Mouse (Mus musculus): ENCODE measurements around the gene Coq8a.

Gene Coq8a

DNA sequence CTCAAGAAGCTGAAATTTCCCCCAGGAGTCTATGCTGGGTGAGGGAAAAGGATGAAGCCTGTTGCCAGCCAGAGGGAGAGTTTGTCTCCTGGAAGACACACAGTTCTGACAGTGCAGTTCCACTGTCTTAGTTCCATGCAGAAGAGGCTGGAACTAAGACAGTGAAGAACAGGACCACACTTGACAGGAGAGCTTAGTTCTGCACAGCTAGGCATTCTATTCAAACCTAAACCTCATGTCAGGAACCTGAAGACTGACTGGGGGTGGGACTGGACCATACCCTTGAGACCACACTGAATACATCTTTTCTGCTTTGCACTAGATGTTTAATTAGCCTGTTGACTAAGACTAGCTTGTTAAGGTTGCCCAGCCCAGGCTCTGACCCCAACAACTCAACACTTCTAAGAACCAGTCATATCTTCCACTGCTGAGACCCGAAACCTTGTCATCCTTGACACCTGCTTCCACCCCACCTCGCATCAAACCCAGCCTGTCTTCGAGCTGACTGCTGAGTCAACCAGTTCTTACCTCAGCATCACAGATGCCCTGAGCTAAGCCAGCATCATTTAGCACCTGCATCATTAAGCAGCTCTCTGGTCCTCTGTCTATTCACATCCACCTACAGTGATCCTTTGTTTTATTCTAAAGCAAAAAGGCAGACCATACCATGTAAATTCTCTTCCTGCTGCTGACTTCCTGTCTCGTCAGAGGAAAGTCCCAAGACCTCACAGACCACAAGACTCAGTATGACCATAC is at the start of gene Coq8a:
TSS of gene Coq8a (minus strand) at position 644 of the 756 bp plus-strand sequence.
- no peak for DNase-seq

DNA sequence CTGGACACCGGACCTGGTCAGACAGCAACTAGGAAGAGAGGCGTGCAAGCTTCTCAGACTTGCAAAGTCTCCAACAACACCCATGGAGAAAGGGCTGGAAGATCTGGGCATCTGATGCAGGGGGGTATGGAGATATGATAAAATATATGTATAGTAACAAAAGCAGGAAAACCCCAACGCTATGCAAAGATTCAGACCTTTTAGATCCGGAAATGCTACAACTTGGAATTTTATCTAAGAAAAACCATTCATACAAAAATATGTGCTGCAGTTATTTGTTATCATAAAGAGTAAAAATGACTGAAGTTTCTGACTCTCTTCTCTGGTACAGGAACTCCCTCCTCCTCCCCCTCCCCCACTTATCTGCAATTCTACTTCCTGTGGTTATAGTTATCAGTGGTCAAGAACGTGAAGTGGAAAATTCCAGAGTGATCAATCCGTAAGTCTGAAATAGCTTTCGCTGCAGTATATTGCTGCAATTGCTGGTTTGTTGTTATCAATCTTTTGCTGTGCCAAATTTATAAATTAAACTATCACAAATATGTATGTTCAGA is 49.3 kb upstream of the Coq8a start:
- DNase-seq = no peak

DNA sequence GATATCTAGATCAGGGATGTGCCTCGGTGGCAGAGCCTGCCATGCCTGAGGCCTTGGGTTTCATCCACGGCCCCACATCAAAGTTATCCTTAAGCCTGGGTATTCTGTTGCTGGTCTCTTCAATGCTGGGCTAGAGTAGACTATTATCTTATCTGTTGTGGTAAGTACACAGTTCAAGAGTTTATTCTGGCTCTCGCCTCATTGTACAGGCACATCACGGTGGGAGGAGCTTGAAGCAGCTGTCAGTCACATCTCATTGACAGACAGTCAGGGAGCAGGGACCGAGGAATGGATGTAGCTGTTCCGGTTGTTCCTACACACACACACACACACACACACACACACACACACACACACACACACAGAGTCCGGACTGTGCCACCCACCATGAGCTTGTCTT is 48.5 kb upstream of the Coq8a start:
- no peak for DNase-seq

DNA sequence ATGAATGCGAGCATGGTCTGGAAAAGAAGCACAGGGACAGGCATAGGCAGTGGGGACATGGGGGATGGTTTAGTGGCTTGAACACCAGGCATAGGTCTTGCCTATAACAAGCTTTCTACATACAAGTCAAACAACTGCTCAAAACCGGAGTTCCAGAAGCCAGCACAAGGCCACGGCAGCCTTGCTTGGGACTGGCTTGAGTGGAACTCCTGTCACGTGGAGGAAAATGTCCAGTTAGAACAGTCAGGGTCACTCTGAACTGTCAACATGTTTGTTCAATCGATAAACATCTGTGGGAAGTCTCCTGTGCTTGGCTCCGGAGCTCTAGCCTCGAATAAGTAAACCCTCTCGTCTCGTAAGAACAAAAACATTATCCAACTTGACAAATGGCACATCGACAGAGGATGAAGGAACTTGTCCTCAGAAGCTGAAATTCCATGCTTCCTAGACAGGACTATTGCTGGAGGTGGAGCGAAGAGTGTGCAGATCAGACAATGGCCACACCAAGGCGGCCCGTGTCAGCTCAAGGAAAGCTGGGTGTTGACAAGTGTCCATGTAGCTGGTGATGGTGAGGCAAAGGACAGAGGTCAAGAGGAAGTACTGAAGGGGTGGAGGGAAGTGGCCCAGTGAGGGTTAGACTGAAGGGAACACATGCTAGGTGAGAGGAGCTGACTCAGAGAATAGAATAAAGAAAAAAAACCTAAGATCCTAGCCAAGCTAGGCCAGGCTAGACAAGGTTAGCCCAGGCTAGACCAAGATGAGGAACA is 46.5 kb upstream of the Coq8a start:
- DNase-seq = no peak

DNA sequence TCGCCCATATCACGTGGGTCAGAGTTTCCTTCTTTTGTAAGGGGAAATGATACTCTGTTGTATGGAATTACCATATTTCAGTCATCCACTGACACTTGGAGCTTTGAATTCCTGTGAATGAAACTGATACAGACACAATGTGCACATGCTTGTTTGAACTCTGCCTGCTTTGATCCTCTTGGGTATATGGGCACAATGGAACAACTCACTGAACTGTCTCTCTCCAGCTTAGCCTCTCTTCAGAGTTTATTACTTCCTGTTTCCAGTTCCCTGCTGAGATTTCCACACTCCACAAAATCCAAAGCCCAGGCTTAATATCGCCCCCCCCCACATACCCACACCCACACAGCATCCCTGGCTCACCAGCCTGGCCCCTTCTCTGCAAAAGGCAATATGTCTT is 32.3 kb upstream of the Coq8a start:
- no peak for DNase-seq

DNA sequence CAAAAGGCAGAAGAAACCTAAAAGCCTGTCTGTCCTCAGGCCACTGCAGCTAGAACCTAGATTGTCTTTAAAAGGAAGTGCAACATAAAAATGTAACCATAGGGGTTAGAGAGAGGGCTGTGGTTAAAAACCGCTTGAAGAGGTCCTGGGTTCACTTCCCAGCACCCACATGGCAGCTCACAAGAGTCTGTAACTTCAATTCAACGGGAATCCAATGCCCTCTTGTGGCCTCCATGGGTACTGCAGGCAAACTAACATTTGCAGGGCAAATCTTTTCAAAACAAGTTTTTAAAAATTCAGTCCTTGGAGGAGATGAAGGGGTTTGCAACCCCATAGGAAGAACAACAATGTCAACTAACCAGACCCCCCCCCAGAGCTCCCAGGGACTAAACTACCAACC is 31.2 kb upstream of the Coq8a start:
- DNase-seq = no peak

DNA sequence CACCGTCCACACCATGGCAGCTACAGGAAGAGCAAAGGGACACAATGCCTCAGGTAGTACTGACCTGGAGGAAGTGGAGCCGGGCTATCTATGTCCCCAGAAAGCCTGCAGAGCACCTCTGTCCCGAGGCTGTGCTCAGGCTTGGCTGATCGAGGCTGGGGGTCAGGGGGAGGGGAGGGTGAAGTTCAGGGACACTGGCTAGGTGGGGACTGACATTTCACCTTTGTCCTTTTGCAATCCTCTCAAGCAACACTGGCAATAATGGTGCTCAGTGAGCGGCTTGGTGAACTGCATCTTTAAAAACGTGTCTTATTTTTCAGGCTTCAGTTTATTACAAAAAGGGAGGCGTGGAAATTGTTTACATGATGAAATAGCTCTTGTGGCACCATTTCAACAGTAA is 30.5 kb upstream of the Coq8a start:
- DNase-seq = no peak

DNA sequence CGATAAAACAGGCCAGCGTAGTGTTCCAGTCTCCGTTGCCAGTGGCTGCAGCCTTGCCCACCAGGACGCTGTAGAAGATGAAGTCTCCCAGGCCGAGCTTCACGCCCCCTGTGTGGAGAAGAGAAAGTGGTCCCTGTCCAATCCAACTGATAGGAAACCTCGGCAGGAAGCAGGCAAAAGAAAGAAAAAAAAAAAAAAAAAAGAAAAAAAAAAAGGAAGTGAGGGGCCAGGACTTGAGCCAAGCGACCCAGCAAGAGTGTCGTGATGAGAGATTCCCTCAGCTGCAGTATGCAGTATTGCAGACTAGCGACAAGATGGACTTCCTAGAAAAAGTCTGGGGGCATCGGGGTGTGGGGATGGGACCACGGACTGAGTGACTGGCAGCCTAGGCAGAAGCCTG is 29.5 kb upstream of the Coq8a start:
- no peak for DNase-seq

DNA sequence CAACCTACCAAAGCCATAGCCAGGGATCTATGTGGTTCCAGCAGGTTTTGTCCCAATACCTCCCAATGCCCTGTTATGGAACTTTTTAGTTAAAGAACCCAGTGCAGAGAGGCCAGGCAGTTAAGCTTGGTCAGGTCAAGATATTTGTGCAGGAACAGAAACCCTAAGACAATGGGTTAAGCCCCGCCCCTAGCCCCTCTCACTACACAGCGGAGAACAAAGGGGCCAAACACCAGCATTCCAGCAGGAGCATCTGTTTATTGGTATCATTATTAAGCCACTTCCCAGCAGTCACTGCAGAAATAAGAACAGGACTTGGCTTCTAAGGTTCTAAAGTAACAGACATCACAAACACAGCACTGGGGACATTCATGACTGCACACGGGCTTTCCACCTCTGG is 27.4 kb upstream of the Coq8a start:
- DNase-seq = no peak

DNA sequence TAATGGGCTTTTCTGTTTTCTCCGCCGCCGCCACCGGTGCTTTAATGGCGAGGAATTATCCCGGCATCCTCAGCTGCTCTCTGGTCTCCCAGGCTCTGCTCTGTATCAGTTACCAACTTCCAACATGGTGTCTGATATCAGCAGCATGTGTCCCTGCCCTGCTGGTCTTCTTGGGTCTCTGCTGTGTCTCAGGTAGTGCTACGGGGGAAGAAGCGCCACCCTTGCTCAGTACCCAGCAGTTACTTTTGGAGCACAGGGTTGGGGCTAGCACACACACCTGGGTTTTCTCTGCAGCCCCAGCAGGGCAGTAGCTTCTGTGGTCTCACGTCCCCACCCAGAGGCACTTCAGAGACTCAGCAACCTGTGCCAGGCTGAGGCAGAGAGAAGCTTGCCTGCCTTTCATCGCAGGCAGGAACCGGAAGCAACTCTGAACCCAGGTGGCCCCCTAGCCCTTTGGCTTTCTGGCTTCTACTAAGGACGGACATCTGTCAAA is 26.9 kb upstream of the Coq8a start:
- DNase-seq = no peak

DNA sequence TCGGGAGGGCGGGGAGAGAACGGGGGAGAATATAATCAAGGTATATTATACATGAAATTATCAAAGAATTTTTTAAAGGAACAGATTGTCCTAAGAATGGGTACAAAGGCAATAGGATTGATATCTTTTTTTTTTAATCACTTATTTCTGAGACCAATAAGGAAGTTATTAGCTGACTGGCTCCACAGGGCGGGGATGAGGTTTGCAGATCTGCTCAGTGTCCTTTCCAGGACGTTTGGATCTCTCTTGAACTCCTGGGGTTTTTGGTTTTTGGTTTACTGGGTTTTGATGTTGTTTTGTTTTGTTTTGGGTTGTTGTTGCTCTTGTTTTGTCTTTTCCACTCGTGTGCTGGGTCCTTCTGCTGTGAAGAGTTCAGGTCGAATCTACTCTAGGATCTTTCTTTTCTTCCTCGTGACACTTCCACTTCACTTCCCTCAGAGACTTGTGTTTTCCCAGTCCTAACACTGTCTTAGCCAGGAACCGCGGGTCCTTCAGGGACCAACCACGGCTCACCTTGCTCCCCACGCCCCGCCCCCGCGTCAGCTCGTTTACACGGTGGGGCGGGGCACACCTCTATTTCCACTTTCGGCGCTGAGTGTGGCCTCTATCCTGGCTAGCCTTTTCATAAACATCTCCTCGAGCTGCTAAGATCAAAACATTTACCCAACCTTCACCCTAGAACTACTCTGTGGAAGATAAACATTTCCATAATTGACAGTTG is 26.3 kb upstream of the Coq8a start:
- DNase-seq = no peak

DNA sequence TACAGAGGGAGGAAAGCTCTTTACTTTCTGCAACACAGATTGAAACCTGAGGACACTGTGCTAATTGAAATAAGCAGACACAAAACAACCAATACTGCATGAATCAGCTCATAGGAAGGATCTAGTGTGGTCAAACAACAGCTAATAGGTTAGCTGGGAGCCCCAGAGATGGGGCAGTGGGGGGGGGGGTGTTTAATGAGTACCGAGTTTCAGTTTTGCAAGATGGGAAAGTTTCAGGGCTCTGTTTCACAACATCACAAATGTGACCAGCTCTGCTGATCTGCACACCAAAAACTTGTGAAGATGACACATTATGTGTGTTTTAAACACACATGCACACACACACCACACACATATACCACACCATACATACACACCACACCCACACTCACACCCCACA is 22.6 kb upstream of the Coq8a start:
- no peak for DNase-seq

DNA sequence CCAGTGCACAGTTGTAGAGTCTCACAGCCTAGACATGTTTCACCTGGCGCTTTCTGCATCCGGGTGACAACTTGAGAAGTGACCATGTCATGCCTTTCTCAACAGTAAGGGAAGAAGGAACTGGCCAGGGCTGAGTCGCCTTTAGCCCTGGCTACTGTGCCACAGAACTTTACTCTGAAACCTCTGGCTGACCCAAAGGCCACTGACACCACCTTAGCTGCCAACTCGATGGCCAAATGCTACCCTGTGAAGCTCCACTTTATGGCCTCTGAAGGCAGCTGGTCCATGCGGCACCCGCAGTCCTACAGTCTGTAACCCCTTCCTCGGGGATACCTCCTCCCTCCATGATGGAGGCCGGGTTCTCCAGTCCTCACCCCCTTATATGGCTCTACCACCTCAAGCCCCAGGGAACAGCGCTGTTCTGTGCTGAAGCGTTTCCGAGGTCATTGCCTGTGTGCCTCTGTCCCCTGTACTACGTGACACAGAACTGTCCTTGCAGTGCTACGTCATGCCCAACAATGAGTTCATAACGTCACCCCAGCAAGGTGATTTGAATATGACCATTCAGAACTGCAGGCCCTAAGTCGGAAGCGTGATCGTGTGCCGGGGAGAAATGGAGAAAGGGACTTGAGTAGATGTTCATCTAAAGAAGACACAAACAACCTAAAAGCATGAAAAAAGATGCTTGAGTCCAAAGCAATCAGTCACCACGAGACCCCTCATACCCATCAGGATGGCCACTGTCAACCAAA is 21.6 kb upstream of the Coq8a start:
- DNase-seq = no peak

DNA sequence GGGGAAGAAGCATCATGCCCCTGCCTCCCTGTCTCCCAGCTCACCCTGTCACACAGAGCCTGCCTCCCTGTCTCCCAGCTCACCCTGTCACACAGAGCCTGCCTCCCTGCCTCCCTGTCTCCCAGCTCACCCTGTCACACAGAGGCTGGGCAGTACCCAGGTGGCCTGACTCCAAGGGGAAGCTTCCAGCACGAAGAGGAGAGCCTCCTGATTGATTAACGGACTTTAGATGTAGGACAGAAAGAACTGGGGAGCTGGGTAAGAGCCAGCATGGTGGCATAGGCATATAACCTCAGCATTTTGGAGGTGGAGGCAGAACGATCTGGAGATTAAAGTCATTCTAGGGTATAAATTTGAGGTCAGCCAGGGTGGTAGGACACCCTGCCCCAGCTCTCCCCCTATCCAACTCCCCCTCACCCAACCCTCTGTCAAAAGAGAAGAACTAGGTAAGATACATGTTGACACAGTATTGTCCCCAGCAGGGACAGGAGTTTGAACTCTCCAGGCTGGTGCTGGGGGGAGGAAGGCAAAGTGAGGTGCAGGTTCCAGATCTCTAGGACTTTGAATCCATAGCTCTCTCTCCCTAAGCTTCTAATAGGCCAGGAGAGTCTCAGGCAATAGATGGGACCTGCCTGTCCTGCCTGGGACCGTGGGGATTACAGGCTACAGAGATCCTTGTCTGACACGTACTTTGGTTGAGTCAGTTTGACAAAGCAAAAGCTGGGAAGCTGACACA is 17.3 kb upstream of the Coq8a start:
- DNase-seq = no peak

DNA sequence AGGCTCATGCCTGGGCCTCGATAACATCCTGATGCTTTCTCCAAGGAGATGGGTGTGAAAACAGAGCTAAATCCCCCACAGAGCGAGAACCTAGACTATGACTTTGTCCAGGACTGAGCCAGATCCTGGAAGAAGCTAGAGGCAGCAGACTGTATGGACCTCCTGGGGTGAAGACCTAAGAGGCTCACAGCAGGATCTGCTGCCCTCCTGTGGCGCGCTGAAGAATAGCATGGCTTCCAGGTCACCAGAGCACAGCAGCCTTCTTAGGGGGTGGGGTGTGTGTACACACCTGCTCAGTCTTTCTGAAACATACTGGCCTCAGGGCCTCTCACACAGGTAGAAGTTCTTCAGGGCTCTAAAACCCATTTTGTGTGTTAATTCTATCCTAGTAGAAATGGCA is 15.6 kb upstream of the Coq8a start:
- DNase-seq = peak; percentile 50

DNA sequence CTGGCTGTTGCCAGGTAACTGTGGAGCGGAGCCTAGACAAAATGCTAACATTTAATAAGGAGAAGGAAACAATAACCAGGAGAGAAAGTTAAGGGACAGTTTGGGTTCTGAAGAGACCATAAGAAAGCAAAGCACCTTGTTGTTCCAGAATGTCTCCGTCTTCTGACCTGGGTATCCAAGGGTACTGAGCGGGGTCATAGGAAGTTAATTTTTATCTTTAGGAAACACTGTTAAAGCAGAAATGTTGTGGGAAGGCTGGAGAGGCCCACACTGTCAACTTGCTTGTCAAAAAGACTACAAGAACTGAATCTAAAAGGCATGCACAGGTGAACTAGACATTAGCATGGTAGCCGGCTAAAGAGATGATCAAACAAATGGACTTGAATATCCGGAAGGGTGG is 13.5 kb upstream of the Coq8a start:
- DNase-seq = no peak

DNA sequence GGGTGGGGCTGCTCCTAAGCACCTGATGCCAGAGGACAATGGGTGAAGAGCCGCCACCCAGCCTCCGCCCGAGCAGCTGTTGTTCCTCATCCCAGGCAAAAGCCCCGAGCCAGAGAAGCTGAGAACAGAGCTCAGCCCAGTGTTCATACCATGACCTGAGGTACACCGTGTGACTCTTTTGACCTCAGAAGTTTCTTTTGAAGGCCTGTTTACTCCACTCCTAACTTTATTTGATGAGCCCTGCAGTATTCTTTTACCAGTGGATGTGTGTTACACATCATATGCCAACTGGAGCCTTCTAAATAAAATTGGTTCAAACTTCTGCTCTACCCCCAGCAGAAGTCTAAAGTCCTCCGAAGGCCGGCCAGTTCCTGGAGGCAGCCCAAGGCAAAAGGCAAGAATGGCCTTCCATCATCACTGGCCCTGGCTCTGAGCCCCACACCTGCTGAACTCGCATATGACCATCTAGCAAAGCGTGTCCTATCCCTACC is 11.4 kb upstream of the Coq8a start:
- DNase-seq = no peak

DNA sequence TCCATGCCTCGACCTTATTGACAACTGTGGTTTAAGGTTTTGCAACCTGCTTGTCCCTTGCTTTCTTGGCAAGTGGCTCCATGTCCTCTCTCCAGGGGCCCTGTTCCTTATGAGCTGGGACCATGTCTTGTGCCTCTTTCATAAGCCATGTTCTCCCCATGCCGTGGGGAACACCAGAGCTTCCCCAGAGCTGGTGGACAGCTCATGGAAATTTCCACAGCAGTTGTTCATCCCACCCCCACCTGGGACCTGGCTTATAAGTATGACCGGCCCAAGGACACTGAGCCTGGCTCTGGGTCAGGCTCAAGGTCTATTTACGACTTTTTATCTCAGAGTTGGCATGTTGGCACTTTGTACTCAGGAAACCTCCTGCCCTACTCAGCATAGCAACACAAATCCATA is 10.6 kb upstream of the Coq8a start:
- DNase-seq = no peak

DNA sequence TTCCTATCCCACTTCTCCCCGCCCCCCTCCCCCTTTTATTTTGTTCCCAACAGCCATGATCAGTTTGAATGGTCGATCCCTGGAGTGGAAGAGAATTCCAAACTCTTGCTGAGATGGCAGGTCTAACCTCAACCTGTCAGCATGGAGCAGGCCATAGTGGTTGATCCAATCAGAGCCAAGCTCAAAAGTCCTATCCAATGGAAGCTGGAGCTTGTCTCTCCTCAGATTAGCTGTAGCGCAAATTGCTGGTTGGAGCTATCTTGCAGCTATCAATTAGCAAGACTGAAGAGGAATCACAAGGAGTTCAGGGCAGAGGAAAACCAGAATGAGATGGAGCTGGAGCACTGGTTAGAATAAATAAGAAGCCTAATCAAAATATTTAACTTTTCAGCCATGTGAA is 9.0 kb upstream of the Coq8a start:
- DNase-seq = no peak

DNA sequence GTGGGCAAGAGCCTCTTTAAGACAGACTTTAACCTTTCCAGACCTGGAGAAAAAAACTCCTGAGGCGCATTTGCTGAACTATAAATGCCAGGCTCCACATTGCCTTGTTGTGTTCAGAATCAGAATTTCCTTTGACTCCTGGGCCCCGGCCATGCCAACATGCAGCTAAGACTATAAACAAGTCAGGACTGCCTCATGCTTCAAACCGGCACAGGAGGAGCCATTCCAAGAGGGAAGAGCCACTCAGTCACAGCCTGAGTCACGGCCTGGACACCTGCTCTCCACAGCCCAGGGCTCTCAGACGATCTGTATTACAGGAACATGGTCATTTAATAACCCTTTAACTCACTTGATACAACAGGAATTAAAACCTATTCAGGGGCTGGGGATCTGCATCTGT is 1.3 kb upstream of the Coq8a start:
- no peak for DNase-seq

DNA sequence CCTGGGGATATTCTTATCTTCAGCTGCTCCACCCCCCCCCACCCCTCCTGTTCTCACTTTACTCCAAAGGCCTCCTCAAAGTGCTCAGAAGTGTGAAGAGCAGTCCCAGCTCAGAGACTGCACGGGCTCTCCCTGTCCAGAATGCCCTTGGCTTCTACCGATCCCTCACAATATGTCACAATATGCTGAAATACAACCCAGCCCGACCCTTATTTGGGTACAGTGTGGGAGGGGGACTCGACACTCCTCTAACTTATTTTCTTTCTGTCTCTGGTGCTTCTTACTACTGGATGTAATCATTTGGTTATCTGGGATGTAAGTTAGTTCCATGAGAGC is 281 bp upstream of the Coq8a start:
- DNase-seq = no peak

DNA sequence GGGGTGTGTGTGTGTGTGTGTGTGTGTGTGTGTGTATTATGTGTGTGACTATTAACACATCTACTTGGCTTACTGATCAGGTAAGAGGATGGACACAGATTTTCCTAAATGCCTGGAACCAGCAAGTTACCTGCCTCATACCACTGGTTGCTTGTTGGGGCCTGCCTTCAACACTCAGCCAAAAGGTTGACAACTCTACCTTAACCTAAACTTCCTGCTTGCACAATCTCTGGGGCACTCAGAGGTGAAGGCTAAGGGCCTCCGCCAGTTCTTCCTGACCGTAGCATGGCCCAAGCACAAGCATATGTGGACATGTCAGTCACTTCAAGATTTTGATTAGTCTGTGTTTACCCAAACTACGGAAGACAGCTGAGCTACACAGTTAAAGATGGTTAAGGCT is 1.4 kb downstream of the Coq8a start:
- no peak for DNase-seq

All from layer of hippocampus, adult 9-11 months (tissue).